Mouse (Mus musculus) midbrain, embryonic 15.5 days (tissue): Measurements from ENCODE around the gene H1foo. TPM values are rescaled to one million over a fixed set of nuclear protein-coding genes. Genes with fewer than 3 reads are reported as not detected.

ENCODE experiments used
- ATAC-seq: fragments of 200-750 bp; cut with Nextera tagmentation; replicated peaks from 2 replicates; pipeline ENCODE4 v1.8.0; 2017; ENCODE audit warnings: moderate TSS enrichment
- H3K27ac ChIP-seq: fragments of 300-500 bp; sonication (generic); 2 replicates; pipeline ENCODE4 v1.5.1; 2015; ENCODE audit warnings: mild to moderate bottlenecking, inconsistent platforms
- H3K27me3 ChIP-seq: fragments of 300-500 bp; sonication (generic); replicated peaks from 2 replicates; pipeline ENCODE4 v1.6.1; 2015; ENCODE audit warnings: inconsistent platforms
- H3K36me3 ChIP-seq: fragments of 300-500 bp; sonication (generic); replicated peaks from 2 replicates; pipeline ENCODE4 v1.6.1; 2015; ENCODE audit warnings: inconsistent platforms
- H3K4me1 ChIP-seq: fragments of 300-500 bp; sonication (generic); 2 replicates; pipeline ENCODE4 v1.6.1; 2015; ENCODE audit warnings: inconsistent platforms
- H3K4me2 ChIP-seq: fragments of 300-500 bp; sonication (generic); 2 replicates; pipeline ENCODE4 v1.6.1; 2015; ENCODE audit warnings: inconsistent platforms, mild to moderate bottlenecking, moderate library complexity
- H3K4me3 ChIP-seq: fragments of 300-500 bp; sonication (generic); 2 replicates; pipeline ENCODE4 v1.5.1; 2015; ENCODE audit warnings: mild to moderate bottlenecking, inconsistent platforms
- H3K9ac ChIP-seq: fragments of 300-500 bp; sonication (generic); 2 replicates; pipeline ENCODE4 v1.6.1; 2015; ENCODE audit warnings: mild to moderate bottlenecking, inconsistent platforms
- H3K9me3 ChIP-seq: fragments of 300-500 bp; sonication (generic); 2 replicates; pipeline ENCODE4 v1.6.1; 2016; ENCODE audit warnings: inconsistent platforms
- WGBS: fragments of 180-500 bp; shearing (Covaris S2); methylation state at CpG from one replicate; pipeline ENCODE4 v1.1.7; 2015; ENCODE audit warnings: mixed read lengths; 5-methylcytosine and 5-hydroxymethylcytosine counted together
- polyA plus RNA-seq: library from polyadenylated mRNA; unstranded; fragments of >200 nt; fragmentation: Nextera tagmentation; extraction: Ambion mirVana; gene quantifications from 2 replicates; pipeline ENCODE4 v1.2.1, GENCODE M21; 2015

The H1foo gene
- polyA plus RNA-seq, 1 experiment from 2014 or later: not detected

GRCm38 (mm10) chr6:115955664-115956063 lies 10.9 kb downstream of the H1foo start:
- H3K4me1 ChIP-seq: peaks cover 5% of the 10 kb centered on the region; the same call in 1 of the 2 replicates
- no peak overlapping the region for H3K4me3 ChIP-seq
- no peak for ATAC-seq
- H3K27ac ChIP-seq: no peak overlapping the region
- H3K9ac ChIP-seq: no peak overlapping the region
- WGBS: 88% methylated on average over 11 of the region's 11 CpGs
- H3K4me2 ChIP-seq: no peak overlapping the region
- no peaks in the 10 kb centered on the region for H3K36me3 ChIP-seq
- H3K9me3 ChIP-seq: no peaks in the 10 kb centered on the region
- H3K27me3 ChIP-seq: no peaks in the 10 kb centered on the region

- 85% methylated on average over 13 of the region's 13 CpGs for WGBS
- Histone ChIP-seq H3K36me3 (no peaks in the 10 kb centered on the region), H3K4me3 (no peak overlapping the region), H3K4me2 (no peak overlapping the region), H3K27me3 (no peaks in the 10 kb centered on the region), H3K4me1 (peaks cover 5% of the 10 kb centered on the region; the same call in 1 of the 2 replicates), H3K27ac (no peak overlapping the region), H3K9me3 (no peaks in the 10 kb centered on the region), H3K9ac (no peak overlapping the region)
- no peak for ATAC-seq
These were observed 11.7 kb downstream of the H1foo start for GRCm38 (mm10) chr6:115956418-115956921.

DNA sequence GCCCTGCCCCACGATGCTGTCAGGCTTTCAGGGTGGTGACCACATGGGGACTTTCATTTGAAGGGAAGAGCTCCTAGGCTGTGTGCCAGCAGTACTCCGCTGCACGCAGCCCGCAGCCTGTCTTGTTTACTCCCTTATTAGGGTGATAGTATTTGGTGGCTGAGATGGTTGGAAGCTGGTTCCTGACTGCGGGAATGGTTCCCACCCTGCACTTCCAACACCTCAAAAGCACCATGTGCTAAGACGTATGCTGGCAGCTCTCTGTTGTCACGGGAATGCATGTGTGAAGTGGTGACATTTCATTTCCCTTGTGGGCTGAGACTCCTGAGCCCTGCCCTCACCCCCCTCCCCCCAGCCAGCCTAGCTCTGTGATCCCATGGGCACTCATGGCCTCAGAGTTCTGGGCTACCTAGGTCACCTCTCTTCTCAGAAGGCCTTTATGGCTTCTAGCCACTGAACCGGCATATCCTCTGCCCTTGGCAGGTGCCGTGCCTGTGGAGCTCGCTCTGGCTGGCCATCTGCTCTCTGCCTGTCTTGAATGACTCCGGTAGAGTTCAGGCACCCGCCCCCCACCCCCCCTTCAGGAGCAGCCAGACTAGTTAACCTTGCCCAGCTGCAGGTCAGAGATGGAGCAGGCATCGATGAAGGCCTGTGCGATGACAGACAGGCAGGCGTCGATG lies 12.3 kb downstream of the H1foo start:
- Histone ChIP-seq H3K27me3 (no peaks in the 10 kb centered on the region), H3K4me2 (no peak overlapping the region), H3K9me3 (no peaks in the 10 kb centered on the region), H3K4me1 (peaks cover 5% of the 10 kb centered on the region; the same call in 1 of the 2 replicates), H3K36me3 (no peaks in the 10 kb centered on the region), H3K4me3 (no peak overlapping the region), H3K27ac (no peak overlapping the region), H3K9ac (no peak overlapping the region)
- ATAC-seq: no peak
- 50% methylated on average over 16 of the region's 16 CpGs for WGBS

- H3K9me3 ChIP-seq: no peaks in the 10 kb centered on the region
- no peak overlapping the region for H3K4me2 ChIP-seq
- ATAC-seq: no peak
- no peak overlapping the region for H3K27ac ChIP-seq
- WGBS: 39% methylated on average over 6 of the region's 6 CpGs
- H3K9ac ChIP-seq: no peak overlapping the region
- no peak overlapping the region for H3K4me3 ChIP-seq
- peaks cover 8% of the 10 kb centered on the region; the same call in 1 of the 2 replicates for H3K4me1 ChIP-seq
- H3K36me3 ChIP-seq: no peaks in the 10 kb centered on the region
- no peaks in the 10 kb centered on the region for H3K27me3 ChIP-seq
These were observed 12.9 kb downstream of the H1foo start for GRCm38 (mm10) chr6:115957681-115958080.

- H3K27ac ChIP-seq: no peak overlapping the region
- no peaks in the 10 kb centered on the region for H3K36me3 ChIP-seq
- 91% methylated on average over 9 of the region's 9 CpGs for WGBS
- H3K9me3 ChIP-seq: no peaks in the 10 kb centered on the region
- H3K9ac ChIP-seq: no peak overlapping the region
- H3K4me1 ChIP-seq: peaks cover 8% of the 10 kb centered on the region; the same call in 1 of the 2 replicates
- no peak overlapping the region for H3K4me3 ChIP-seq
- H3K27me3 ChIP-seq: no peaks in the 10 kb centered on the region
- H3K4me2 ChIP-seq: no peak overlapping the region
- ATAC-seq: no peak
These were observed 13.7 kb downstream of the H1foo start for GRCm38 (mm10) chr6:115958445-115958844.

GRCm38 (mm10) chr6:115959151-115959691 lies 14.5 kb downstream of the H1foo start:
- Histone ChIP-seq H3K4me2 (no peak overlapping the region), H3K36me3 (no peaks in the 10 kb centered on the region), H3K27ac (no peak overlapping the region), H3K4me1 (peaks cover 8% of the 10 kb centered on the region; the same call in 1 of the 2 replicates), H3K9me3 (no peaks in the 10 kb centered on the region), H3K9ac (no peak overlapping the region), H3K27me3 (no peaks in the 10 kb centered on the region), H3K4me3 (no peak overlapping the region)
- ATAC-seq: no peak
- WGBS: 75% methylated on average over 7 of the region's 7 CpGs

DNA sequence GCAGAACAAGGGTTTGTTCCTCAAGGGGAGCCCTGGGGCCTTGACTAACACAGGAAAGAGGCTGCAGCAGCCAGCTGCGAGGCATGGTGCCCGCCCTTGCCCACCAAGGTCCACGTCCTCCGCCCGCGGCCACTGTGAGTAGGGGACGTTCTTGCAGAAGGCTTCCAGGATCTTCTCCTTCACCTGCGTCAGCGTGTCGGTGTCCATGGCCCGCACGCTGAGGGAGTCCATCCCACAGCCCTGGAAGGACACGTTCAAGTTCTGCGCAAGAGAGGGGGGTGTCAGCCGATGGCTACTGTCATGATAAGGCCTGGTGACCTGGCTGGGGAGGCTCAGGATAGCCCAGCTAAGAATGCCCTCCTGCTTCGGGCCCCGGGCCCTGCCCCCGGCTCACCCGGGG lies 15.6 kb downstream of the H1foo start:
- WGBS: 91% methylated on average over 19 of the region's 19 CpGs
- no peak overlapping the region for H3K4me3 ChIP-seq
- no peak overlapping the region for H3K27ac ChIP-seq
- no peaks in the 10 kb centered on the region for H3K36me3 ChIP-seq
- no peak overlapping the region for H3K9ac ChIP-seq
- H3K4me2 ChIP-seq: no peak overlapping the region
- H3K27me3 ChIP-seq: no peaks in the 10 kb centered on the region
- H3K9me3 ChIP-seq: no peaks in the 10 kb centered on the region
- ATAC-seq: no peak
- H3K4me1 ChIP-seq: peaks cover 8% of the 10 kb centered on the region; the same call in 1 of the 2 replicates

GRCm38 (mm10) chr6:115961743-115962142 lies 17.0 kb downstream of the H1foo start:
- H3K27ac ChIP-seq: no peak overlapping the region
- no peak overlapping the region for H3K4me3 ChIP-seq
- H3K9ac ChIP-seq: no peak overlapping the region
- ATAC-seq: no peak
- peaks cover 8% of the 10 kb centered on the region; the same call in 1 of the 2 replicates for H3K4me1 ChIP-seq
- no peak overlapping the region for H3K4me2 ChIP-seq
- H3K9me3 ChIP-seq: no peaks in the 10 kb centered on the region
- no peaks in the 10 kb centered on the region for H3K27me3 ChIP-seq
- H3K36me3 ChIP-seq: no peaks in the 10 kb centered on the region
- WGBS: 79% methylated on average over 3 of the region's 3 CpGs

DNA sequence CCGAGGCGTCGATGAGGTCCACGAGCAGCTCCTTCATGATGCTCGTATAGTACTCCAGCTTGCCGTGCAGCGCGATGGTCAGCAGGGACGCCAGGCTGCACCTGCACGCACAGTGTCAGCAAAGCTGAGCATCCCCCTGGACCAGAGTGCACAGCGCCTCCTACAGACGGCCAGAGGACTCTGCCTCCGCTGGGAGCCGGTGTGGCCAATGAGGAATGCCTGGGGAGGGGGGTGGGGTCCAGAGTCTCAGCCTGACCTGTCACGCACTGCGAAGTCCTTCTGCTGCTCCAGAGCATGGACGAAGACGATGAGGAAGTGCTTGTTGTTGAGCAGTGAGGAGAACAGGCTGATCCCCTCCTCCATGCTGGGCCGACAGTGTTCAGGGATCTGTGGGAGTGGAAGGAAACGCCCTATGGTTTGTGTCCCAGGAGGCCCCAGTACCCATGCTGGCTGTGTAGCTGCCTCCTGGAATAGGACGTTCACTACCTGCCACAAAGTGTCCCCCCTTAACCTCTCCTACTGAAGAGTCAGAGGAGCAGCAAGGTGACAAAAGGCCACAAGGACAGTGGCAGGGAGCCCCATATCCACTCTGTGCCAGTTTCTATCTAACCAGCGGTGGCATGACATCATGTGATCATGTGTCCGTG lies 17.8 kb downstream of the H1foo start:
- Histone ChIP-seq H3K27me3 (no peaks in the 10 kb centered on the region), H3K27ac (no peak overlapping the region), H3K36me3 (no peaks in the 10 kb centered on the region), H3K9ac (no peak overlapping the region), H3K4me1 (peaks cover 3% of the 10 kb centered on the region; the same call in 1 of the 2 replicates), H3K4me2 (no peak overlapping the region), H3K9me3 (no peaks in the 10 kb centered on the region), H3K4me3 (no peak overlapping the region)
- 37% methylated on average over 23 of the region's 23 CpGs for WGBS
- no peak for ATAC-seq

DNA sequence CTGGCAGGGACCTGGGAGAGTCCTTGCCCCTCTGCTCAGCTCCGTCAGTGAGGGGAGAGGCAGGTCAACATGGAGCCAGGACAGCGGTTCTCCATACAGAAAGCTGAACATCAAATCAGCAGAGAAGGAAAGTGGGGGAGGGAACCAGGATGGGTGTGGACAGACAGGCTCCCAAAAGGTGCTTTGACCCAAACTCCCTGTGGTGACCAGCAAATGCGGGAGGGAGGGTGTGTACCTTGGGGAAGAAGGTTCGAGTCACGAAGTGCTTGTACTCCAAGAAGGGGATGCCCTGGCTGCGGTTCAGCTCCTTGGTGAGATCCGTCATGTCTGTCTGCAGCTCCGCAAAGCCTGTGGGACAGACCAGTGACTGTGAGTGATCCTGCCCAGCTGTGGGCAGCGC lies 18.9 kb downstream of the H1foo start:
- no peak for ATAC-seq
- Histone ChIP-seq H3K4me3 (no peak overlapping the region), H3K27ac (no peak overlapping the region), H3K9me3 (no peaks in the 10 kb centered on the region), H3K9ac (no peak overlapping the region), H3K4me2 (no peak overlapping the region), H3K36me3 (no peaks in the 10 kb centered on the region), H3K4me1 (0 out of 2 replicates have a peak, but pooled peaks cover 3% of the 10 kb centered on the region), H3K27me3 (no peaks in the 10 kb centered on the region)
- WGBS: 81% methylated on average over 9 of the region's 9 CpGs

GRCm38 (mm10) chr6:115966227-115966966 lies 21.7 kb downstream of the H1foo start:
- Histone ChIP-seq H3K36me3 (no peaks in the 10 kb centered on the region), H3K27ac (no peak overlapping the region), H3K9me3 (no peaks in the 10 kb centered on the region), H3K27me3 (no peaks in the 10 kb centered on the region), H3K9ac (no peak overlapping the region), H3K4me2 (no peak overlapping the region), H3K4me3 (no peak overlapping the region), H3K4me1 (peaks cover 7% of the 10 kb centered on the region; the same call in 1 of the 2 replicates)
- no peak for ATAC-seq
- WGBS: 94% methylated on average over 19 of the region's 19 CpGs

DNA sequence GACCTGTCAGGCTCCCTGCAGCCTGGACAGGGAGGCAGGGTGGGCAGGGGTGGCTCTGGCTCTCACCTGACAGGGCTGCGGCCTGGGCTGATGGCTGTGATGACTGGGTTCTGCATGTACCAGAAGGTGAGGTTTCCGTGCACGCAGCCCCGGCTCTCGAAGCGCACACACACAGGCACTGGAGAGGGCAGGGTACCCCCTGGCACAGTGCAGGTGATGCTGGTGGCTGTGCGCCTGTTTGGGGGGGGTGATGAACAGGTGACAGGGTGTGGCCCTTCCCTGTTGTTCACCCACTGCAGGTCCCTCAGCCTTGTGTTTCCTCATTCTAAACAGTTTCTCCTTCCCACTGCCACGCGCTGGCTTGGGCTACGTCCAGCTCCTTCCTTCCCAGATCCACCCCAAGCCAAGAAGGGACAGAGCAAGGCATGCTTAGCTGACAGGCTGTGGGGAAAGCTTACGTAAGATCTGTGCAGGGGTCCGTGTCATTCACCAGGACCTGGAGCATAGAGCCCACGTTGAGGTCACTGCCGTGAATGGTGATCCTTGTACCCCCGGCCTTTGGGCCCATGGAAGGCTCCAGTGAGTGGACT lies 22.6 kb downstream of the H1foo start:
- no peak for ATAC-seq
- no peaks in the 10 kb centered on the region for H3K27me3 ChIP-seq
- 90% methylated on average over 15 of the region's 15 CpGs for WGBS
- no peaks in the 10 kb centered on the region for H3K9me3 ChIP-seq
- H3K36me3 ChIP-seq: no peaks in the 10 kb centered on the region
- H3K9ac ChIP-seq: no peak overlapping the region
- no peak overlapping the region for H3K4me3 ChIP-seq
- no peak overlapping the region for H3K27ac ChIP-seq
- peaks cover 14% of the 10 kb centered on the region; the same call in 1 of the 2 replicates for H3K4me1 ChIP-seq
- H3K4me2 ChIP-seq: no peak overlapping the region
